Mouse (Mus musculus) gastrocnemius, adult 8-10 months (tissue): ENCODE results near the gene Acot2. TPM values are rescaled to one million over a fixed set of nuclear protein-coding genes. Genes with fewer than 3 reads are reported as not detected.
"Not testable (repeated sequence)": the region's sequence is repeated elsewhere in the genome, so short reads cannot be mapped to it uniquely, and the experiment has no call there.

Experiments
- DNase-seq, 2 experiments: peaks; one replicate each; pipeline ENCODE4 v3.0.0; 2022; ENCODE audit warnings: low spot score in 2 of 2
- total RNA-seq, 4 experiments: library from RNA; stranded (reverse); gene quantifications; 2 replicates each; pipeline ENCODE4 v1.2.4; 2022

Acot2 gene
- total RNA-seq, 4 experiments from 2014 or later: 14.9 to 20.7 (median 17.2) TPM

DNA sequence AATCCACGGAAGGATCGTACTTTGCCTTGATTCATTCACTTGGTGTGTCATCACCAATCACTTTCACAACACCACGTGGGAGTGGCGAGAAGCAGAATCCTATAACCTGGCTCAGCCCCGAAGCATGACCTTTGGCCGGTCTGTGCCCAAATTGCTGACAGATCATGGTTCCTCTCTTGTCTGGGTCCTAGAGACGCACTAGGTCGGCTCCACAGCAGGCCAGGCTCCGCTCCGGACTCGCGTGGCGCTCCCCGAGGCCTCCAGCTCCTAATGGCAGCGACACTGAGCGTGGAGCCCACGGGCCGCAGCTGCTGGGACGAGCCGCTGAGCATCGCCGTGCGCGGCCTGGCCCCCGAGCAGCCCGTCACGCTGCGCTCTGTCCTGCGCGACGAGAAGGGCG is 50.6 kb downstream of the Acot2 start, which contains the start of gene Acot4:
TSS of gene Acot4 (plus strand) at position 139 of the 400 bp plus-strand sequence.
- not testable (repeated sequence) for DNase-seq

DNA sequence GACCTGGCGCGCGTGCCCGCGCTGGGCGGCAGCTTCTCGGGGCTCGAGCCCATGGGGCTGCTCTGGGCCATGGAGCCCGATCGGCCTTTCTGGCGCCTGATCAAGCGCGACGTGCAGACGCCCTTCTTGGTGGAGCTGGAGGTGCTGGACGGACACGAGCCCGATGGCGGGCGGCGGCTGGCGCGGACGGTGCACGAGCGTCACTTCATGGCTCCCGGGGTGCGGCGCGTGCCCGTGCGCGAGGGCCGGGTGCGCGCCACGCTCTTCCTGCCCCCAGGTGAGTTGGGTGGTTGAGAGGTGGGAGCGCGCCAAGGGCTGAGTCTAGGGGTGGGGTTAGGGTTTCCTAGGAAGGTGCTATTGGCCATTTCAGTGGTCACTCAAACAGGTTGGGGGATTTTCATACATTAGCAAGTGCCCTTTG is 51.0 kb downstream of the Acot2 start, which contains the start of gene Gm49366:
TSS of gene Gm49366 (plus strand) at position 245 of the 421 bp plus-strand sequence.
- peak in 1 of 2 experiments; percentile 3 for DNase-seq

GRCm38 (mm10) chr12:84042248-84042647 is 54.6 kb downstream of the Acot2 start:
- no peak for DNase-seq

Other genes starting within 250 kb of the Acot2 start
- under 1 TPM; 0.24 to 0.99 (median 0.73) TPM for gene Papln, start 224.2 kb upstream of the Acot2 start, total RNA-seq
- 10 to 100 TPM; 14.0 to 18.2 (median 16.4) TPM for gene Numb, start 65.9 kb upstream of the Acot2 start, total RNA-seq
- 1 to 10 TPM; 2.8 to 4.0 (median 3.3) TPM for gene Riox1, start 37.3 kb upstream of the Acot2 start, total RNA-seq
- not detected for gene Heatr4, start 3.0 kb upstream of the Acot2 start, total RNA-seq
- gene Acot1, start 21.6 kb downstream of the Acot2 start, total RNA-seq: 1 to 10 TPM; 2.5 to 5.3 (median 3.4) TPM
- under 1 TPM in 3 of 4 experiments, not detected in 1; 0.07 to 0.16 (median 0.16) TPM for gene Acot4, start 50.5 kb downstream of the Acot2 start, total RNA-seq
- not detected for gene Gm49366, start 51.1 kb downstream of the Acot2 start, total RNA-seq
- gene Acot3, start 64.3 kb downstream of the Acot2 start, total RNA-seq: not detected
- under 1 TPM in 2 of 4 experiments, not detected in 2; 0.22 TPM for gene Acot5, start 81.5 kb downstream of the Acot2 start, total RNA-seq
- 1 to 10 TPM; 1.9 to 3.2 (median 2.3) TPM for gene Acot6, start 112.8 kb downstream of the Acot2 start, total RNA-seq
- gene Dnal1, start 126.5 kb downstream of the Acot2 start, total RNA-seq: 1 to 10 TPM; 6.0 to 8.3 (median 6.9) TPM
- under 1 TPM in 3 of 4 experiments, not detected in 1; 0.10 to 0.17 (median 0.16) TPM for gene Pnma1, start 160.6 kb downstream of the Acot2 start, total RNA-seq
- gene Elmsan1, start 231.0 kb downstream of the Acot2 start, total RNA-seq: 1 to 10 TPM; 5.7 to 9.1 (median 7.4) TPM